Mouse (Mus musculus) CH12.LX (cell line): ENCODE results near the gene Cdk8. TPM values are rescaled to one million over a fixed set of nuclear protein-coding genes. Genes with fewer than 3 reads are reported as not detected.
A peak's percentile ranks its signal among the peaks of the same experiment; 100 is the strongest.
"Not testable (repeated sequence)": the region's sequence is repeated elsewhere in the genome, so short reads cannot be mapped to it uniquely, and the experiment has no call there.

Experiments used
- DNase-seq: peaks from one replicate; pipeline ENCODE4 v3.0.0-alpha.2; 2013; ENCODE audit errors: extremely low read depth
- H3K27ac ChIP-seq: 2 replicates; pipeline ENCODE4 v1.5.1; 2012; ENCODE audit warnings: low read depth, mild to moderate bottlenecking, control low read depth, moderate library complexity; ENCODE audit not compliant: insufficient read depth
- H3K27me3 ChIP-seq: replicated peaks from 2 replicates; pipeline ENCODE3; 2012; ENCODE audit warnings: inconsistent platforms
- H3K36me3 ChIP-seq, 2 experiments: replicated peaks in 1 of 2; 2 replicates each; pipeline versions ENCODE3 to v1.6.1; 2012; ENCODE audit warnings: inconsistent platforms in 1 of 2, low read length in 1 of 2, mild to moderate bottlenecking in 1 of 2, mixed read lengths in 1 of 2, moderate library complexity in 1 of 2; ENCODE audit not compliant: control insufficient read depth in 1 of 2, insufficient read depth in 1 of 2
- H3K4me1 ChIP-seq, 2 experiments: 2 replicates each; pipeline ENCODE4 v1.6.1; 2012; ENCODE audit warnings: inconsistent platforms in 1 of 2, moderate library complexity in 1 of 2; ENCODE audit not compliant: insufficient read depth in 2 of 2, control insufficient read depth in 1 of 2
- H3K4me2 ChIP-seq: 2 replicates; pipeline ENCODE4 v1.6.1; 2012; ENCODE audit warnings: low read depth, mild to moderate bottlenecking, control low read depth; ENCODE audit not compliant: poor library complexity, insufficient read depth, severe bottlenecking
- H3K4me3 ChIP-seq, 3 experiments: fragments of 150-350 bp in 1 of 3; sonication (generic) in 1 of 3; replicated peaks in 1 of 3; 2 replicates each; pipeline versions ENCODE3 to v1.5.1; 2011 to 2012; ENCODE audit warnings: low read depth in 2 of 3, low read length in 2 of 3, mild to moderate bottlenecking in 2 of 3, moderate library complexity in 2 of 3, control low read depth in 1 of 3, improper control_type of control experiment in 1 of 3, inconsistent platforms in 1 of 3, mixed read lengths in 1 of 3; ENCODE audit not compliant: poor library complexity in 1 of 3
- H3K79me2 ChIP-seq: replicated peaks from 2 replicates; pipeline ENCODE4 v1.6.1; 2012; ENCODE audit warnings: mild to moderate bottlenecking, moderate library complexity; ENCODE audit not compliant: control insufficient read depth, poor library complexity, insufficient read depth, severe bottlenecking; ENCODE audit errors: extremely low read depth
- H3K9ac ChIP-seq: 2 replicates; pipeline ENCODE4 v1.6.1; 2012; ENCODE audit warnings: low read depth, mild to moderate bottlenecking, control low read depth, moderate library complexity; ENCODE audit not compliant: insufficient read depth
- H3K9me3 ChIP-seq: replicated peaks from 2 replicates; pipeline ENCODE3; 2012; ENCODE audit warnings: low read length, inconsistent platforms, mixed read lengths
- CTCF ChIP-seq, 2 experiments: IDR thresholded peaks in 1 of 2; conservative IDR thresholded peaks in 1 of 2; 2 replicates each; pipeline ENCODE4 v1.5.1; 2011 to 2012; ENCODE audit warnings: low read depth in 2 of 2, low read length in 2 of 2, improper control_type of control experiment in 1 of 2, inconsistent platforms in 1 of 2, mild to moderate bottlenecking in 1 of 2, moderate library complexity in 1 of 2
- ELF1 ChIP-seq: IDR thresholded peaks from 2 replicates; pipeline ENCODE4 v1.6.1; 2014; ENCODE audit warnings: low read depth, mild to moderate bottlenecking, inconsistent platforms, low read length, improper control_type of control experiment
- GABPA ChIP-seq: IDR thresholded peaks from 2 replicates; pipeline ENCODE4 v1.6.1; 2012; ENCODE audit warnings: low read depth, low read length, improper control_type of control experiment, inconsistent platforms; ENCODE audit not compliant: insufficient replicate concordance
- JUN ChIP-seq: IDR thresholded peaks from 2 replicates; pipeline ENCODE4 v1.6.1; 2011; ENCODE audit warnings: low read depth, mild to moderate bottlenecking, low read length, improper control_type of control experiment, moderate library complexity; ENCODE audit not compliant: insufficient read depth
- MEF2A ChIP-seq: IDR thresholded peaks from 2 replicates; pipeline ENCODE4 v1.6.1; 2014; ENCODE audit warnings: low read depth, mild to moderate bottlenecking, inconsistent platforms, low read length, improper control_type of control experiment, borderline replicate concordance
- MYC ChIP-seq: IDR thresholded peaks from 2 replicates; pipeline ENCODE4 v1.6.1; 2011; ENCODE audit warnings: low read depth, mild to moderate bottlenecking, improper control_type of control experiment, low read length
- NRF1 ChIP-seq: IDR thresholded peaks from 2 replicates; pipeline ENCODE4 v1.6.1; 2014; ENCODE audit warnings: low read depth, mild to moderate bottlenecking, inconsistent platforms, low read length, improper control_type of control experiment, moderate library complexity
- PAX5 ChIP-seq: IDR thresholded peaks from 2 replicates; pipeline ENCODE4 v1.6.1; 2012; ENCODE audit warnings: low read length, inconsistent platforms, mixed read lengths
- RAD21 ChIP-seq: IDR thresholded peaks from 2 replicates; pipeline ENCODE4 v1.6.1; 2011; ENCODE audit warnings: low read depth, mild to moderate bottlenecking, low read length, improper control_type of control experiment, moderate library complexity
- SMC3 ChIP-seq: IDR thresholded peaks from 2 replicates; pipeline ENCODE4 v1.6.1; 2011; ENCODE audit warnings: low read depth, low read length, improper control_type of control experiment
- TBP ChIP-seq: conservative IDR thresholded peaks from 2 replicates; pipeline ENCODE4 v1.6.1; 2011; ENCODE audit warnings: low read depth, low read length, improper control_type of control experiment
- TCF12 ChIP-seq: IDR thresholded peaks from 2 replicates; pipeline ENCODE4 v1.6.1; 2014; ENCODE audit warnings: low read depth, mild to moderate bottlenecking, inconsistent platforms, low read length, improper control_type of control experiment
- USF1 ChIP-seq: IDR thresholded peaks from 2 replicates; pipeline ENCODE4 v1.6.1; 2014; ENCODE audit warnings: low read depth, mild to moderate bottlenecking, inconsistent platforms, low read length, improper control_type of control experiment
- USF2 ChIP-seq: conservative IDR thresholded peaks from 2 replicates; pipeline ENCODE4 v1.6.1; 2011; ENCODE audit warnings: low read depth, low read length, improper control_type of control experiment
- ZMIZ1 ChIP-seq: IDR thresholded peaks from 2 replicates; pipeline ENCODE4 v1.6.1; 2012; ENCODE audit warnings: low read depth, mild to moderate bottlenecking, inconsistent platforms, low read length, improper control_type of control experiment
- dilution Hi-C: fragments of 300-500 bp; cut with MboI; formaldehyde crosslinking; loops from 2 replicates; pipeline ENCODE4 v1.14.3; 2020; ENCODE audit warnings: low sequenced_read_pairs; ENCODE audit not compliant: extremely low pct_unique_long_range_greater_than_20kb, extremely low pct_ligation_motif_present
- in situ Hi-C: fragments of 300-500 bp; cut with MboI; formaldehyde crosslinking; loops from 3 replicates; pipeline ENCODE4 v1.14.3; 2019; ENCODE audit warnings: low sequenced_read_pairs, low pct_ligation_motif_present, low pct_unique_long_range_greater_than_20kb, mixed read lengths
- polyA plus RNA-seq: library from polyadenylated mRNA; unstranded; fragments of >175 nt; gene quantifications from 2 replicates; pipeline ENCODE4 v1.2.1, GENCODE M21; 2012; ENCODE audit warnings: low read depth; ENCODE audit not compliant: insufficient read length
- total RNA-seq, 2 experiments: library from RNA; depleted of rRNA; stranded (reverse); fragments of 300-350 nt in 1 of 2; fragments of >200 nt in 1 of 2; gene quantifications; 2 replicates each; pipeline ENCODE4 v1.2.3; 2012 to 2014

Cdk8 gene
- total and polyA plus RNA-seq, 3 experiments, result 52.6 to 99.1 (median 69.9) TPM

- not testable (repeated sequence) for H3K79me2 ChIP-seq
These were observed 45.8 kb upstream of the Cdk8 start, which contains the start of gene 1700001J03Rik for GRCm38 (mm10) chr5:146185204-146185603. Gene 1700001J03Rik, minus strand, starts transcription at chr5:146185304.

GRCm38 (mm10) chr5:146187441-146187840 is 43.6 kb upstream of the Cdk8 start:
- H3K9me3 ChIP-seq, H3K27ac ChIP-seq, H3K4me2 ChIP-seq, H3K27me3 ChIP-seq, dilution Hi-C loops, H3K36me3 ChIP-seq, H3K9ac ChIP-seq, H3K4me3 ChIP-seq, H3K79me2 ChIP-seq: not testable (repeated sequence)
- in situ Hi-C loops, result loop anchor here (25.0 kb wide), 1 partner anchor 275 kb away; no protein-coding TSS in a partner anchor
- peaks cover 2 to 12% of the 10 kb centered on the region in 2 experiments for H3K4me1 ChIP-seq
- DNase-seq, result peak; percentile 65
- peak; percentile 63 to 74 for TF ChIP-seq CTCF (conservative IDR thresholded peaks at IDR 0.05 in 1 of 2, IDR thresholded peaks at IDR 0.05 in 1 of 2; ENCODE audit: low read depth in 2 of 2, low read length in 2 of 2)
- peak; percentile 63 for TF ChIP-seq SMC3
- TF ChIP-seq RAD21, result peak; percentile 68

More at GRCm38 (mm10) chr5:146185204-146185603, 45.8 kb upstream of the Cdk8 start, which contains the start of gene 1700001J03Rik:
- H3K9me3 ChIP-seq, H3K36me3 ChIP-seq, H3K4me2 ChIP-seq, dilution Hi-C loops, H3K27me3 ChIP-seq, DNase-seq, H3K9ac ChIP-seq, H3K27ac ChIP-seq, H3K4me3 ChIP-seq: not testable (repeated sequence)
- in situ Hi-C loops, result loop anchor here (25.0 kb wide), 1 partner anchor 277 kb away; no protein-coding TSS in a partner anchor
- H3K4me1 ChIP-seq, result peaks cover 2 to 12% of the 10 kb centered on the region in 2 experiments

GRCm38 (mm10) chr5:146188144-146188543 is 42.9 kb upstream of the Cdk8 start:
- H3K9me3 ChIP-seq, result no peaks in the 10 kb centered on the region
- H3K4me2 ChIP-seq, result no peak overlapping the region
- no peak for TF ChIP-seq MEF2A
- TF ChIP-seq ELF1, result no peak
- no peak for TF ChIP-seq ZMIZ1
- no peak for TF ChIP-seq USF2
- no peak for TF ChIP-seq GABPA
- TF ChIP-seq TBP, result no peak
- TF ChIP-seq MYC, result no peak
- TF ChIP-seq RAD21, result peak; percentile 7; the same call in 1 of the 2 replicates
- TF ChIP-seq SMC3, result peak; percentile 42; the same call in 1 of the 2 replicates
- no peak for TF ChIP-seq USF1
- TF ChIP-seq TCF12, result no peak
- TF ChIP-seq CTCF (conservative IDR thresholded peaks at IDR 0.05 in 1 of 2, IDR thresholded peaks at IDR 0.05 in 1 of 2; ENCODE audit: low read depth in 2 of 2, low read length in 2 of 2), result peak in 1 of 2 experiments; percentile 38; a peak in 2 of 4 replicates
- no peak for TF ChIP-seq NRF1
- TF ChIP-seq PAX5, result no peak
- TF ChIP-seq JUN, result no peak
- peaks cover 2 to 11% of the 10 kb centered on the region in 2 experiments for H3K4me1 ChIP-seq
- H3K36me3 ChIP-seq, result no peaks in the 10 kb centered on the region
- H3K27me3 ChIP-seq, result no peaks in the 10 kb centered on the region
- dilution Hi-C loops (no loop called here), in situ Hi-C loops (loop anchor here (25.0 kb wide), 1 partner anchor 274 kb away; no protein-coding TSS in a partner anchor)
- no peak for DNase-seq
- H3K4me3 ChIP-seq, result no peak overlapping the region
- H3K27ac ChIP-seq, result no peak overlapping the region
- no peaks in the 10 kb centered on the region for H3K79me2 ChIP-seq
- no peak overlapping the region for H3K9ac ChIP-seq
